Mouse (Mus musculus): ENCODE data around the gene Zfc3h1.

The Zfc3h1 gene

DNA sequence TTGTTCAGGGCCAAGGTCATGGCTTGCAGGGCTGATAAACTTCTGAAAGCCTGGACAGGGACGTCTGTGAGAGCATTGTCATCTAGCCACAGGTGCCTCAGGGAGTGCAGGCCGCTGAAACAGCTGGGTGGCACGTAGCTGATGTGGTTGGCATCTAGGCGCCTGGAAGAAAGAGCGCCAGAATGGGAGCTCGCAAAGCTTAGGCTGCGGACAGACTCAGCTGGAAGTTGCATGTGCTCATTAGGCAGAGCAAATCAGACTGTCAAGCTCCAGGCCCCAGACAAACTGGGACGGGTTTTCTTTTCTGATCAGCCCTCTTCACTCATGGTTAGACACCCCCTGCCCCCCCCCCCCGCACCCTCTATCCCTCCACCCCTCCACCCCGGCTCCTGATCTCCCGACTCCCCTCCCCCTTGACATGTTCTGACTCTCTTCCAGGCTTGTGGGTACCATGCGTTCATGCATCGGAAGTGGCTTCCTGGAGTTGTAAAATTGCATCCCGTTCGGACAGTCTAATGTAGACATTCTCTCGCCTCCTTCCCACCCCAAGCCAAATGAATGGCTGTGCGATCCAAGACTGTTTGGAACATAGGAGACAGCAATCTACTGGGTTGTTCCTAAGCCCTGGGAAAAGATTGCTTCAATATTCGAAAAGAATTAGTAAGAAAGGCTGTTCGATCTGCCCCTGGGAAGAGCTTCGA, 93.8 kb downstream of the Zfc3h1 start:
- no peak for DNase-seq (ENCODE audit: low spot score)
